Mouse (Mus musculus) 416B (cell line): ENCODE measurements at regions not wholly inside any gene's neighbourhood (a gene's known extent, or its start where the extent isn't known, plus 50 kb on each side); places are given as distances from the start of the nearest gene placed in this dataset.

Source experiments
- DNase-seq: peaks from one replicate; pipeline ENCODE4 v3.0.0; 2011; ENCODE audit warnings: low read depth

- no peak for DNase-seq
These were observed 82.3 kb upstream of the Far2 start for GRCm38 (mm10) chr6:147964739-147965138.

- DNase-seq, result no peak
These were observed 76.9 kb upstream of the Far2 start for GRCm38 (mm10) chr6:147970162-147970608.

GRCm38 (mm10) chr6:147972552-147972951 lies 74.5 kb upstream of the Far2 start:
- DNase-seq, result no peak

GRCm38 (mm10) chr6:147973059-147973458 lies 74.0 kb upstream of the Far2 start:
- no peak for DNase-seq

GRCm38 (mm10) chr6:147975917-147976316 lies 71.1 kb upstream of the Far2 start:
- DNase-seq, result no peak

- no peak for DNase-seq
These were observed 57.7 kb upstream of the Far2 start for GRCm38 (mm10) chr6:147989381-147989780.
